Mouse (Mus musculus) spleen, adult 2 months (tissue): Measurements from ENCODE around the gene Gm5142.

ENCODE experiments used
- CTCF ChIP-seq: fragments of 200-500 bp; IDR thresholded peaks from 2 replicates; pipeline ENCODE4 v1.5.1; 2011; ENCODE audit warnings: mild to moderate bottlenecking, inconsistent platforms; ENCODE audit not compliant: insufficient read depth, insufficient read length, insufficient replicate concordance; ENCODE audit errors: extremely low read depth
- POLR2A ChIP-seq: fragments of 200-500 bp; IDR thresholded peaks from 2 replicates; pipeline ENCODE4 v1.6.1; 2011; ENCODE audit warnings: low read depth, low read length, inconsistent platforms

- TF ChIP-seq POLR2A: no peak
- no peak for TF ChIP-seq CTCF
Measured at GRCm38 (mm10) chr14:59205461-59205860, 26.9 kb upstream of the Gm5142 start.
